Comparison of ENCODE assay signal across 7 mouse cellular contexts in the genomic region with DNA sequence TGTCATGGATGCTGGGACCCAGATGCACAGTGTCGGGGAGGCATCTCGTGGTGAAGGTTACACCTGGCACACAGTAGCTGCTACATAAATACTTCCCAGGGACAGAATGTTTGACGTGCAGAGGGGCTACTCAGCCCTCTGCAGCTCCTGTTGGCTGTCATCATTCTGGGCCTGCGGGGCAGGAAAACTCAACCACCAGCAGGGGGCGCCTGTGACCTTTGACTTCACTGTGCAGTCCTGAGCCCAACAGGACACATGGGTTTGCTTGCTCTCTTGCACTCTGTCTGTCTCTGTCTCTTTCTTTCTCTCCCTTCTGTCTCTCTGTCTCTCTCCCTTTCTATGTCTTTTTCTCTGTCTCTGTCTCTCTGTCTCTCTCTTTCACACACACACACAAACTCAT.
DNase-seq lines count a peak whose midpoint lies in the region; ATAC-seq lines count a peak whose summit lies in the region.

No protein-coding gene starts in this region.

- DNase-seq in cerebellum, postnatal 14 days = peak; percentile 81 to 85
- DNase-seq in gastrocnemius, adult 8-10 months (ENCODE audit: low spot score in 2 of 2) = peak; percentile 49
- peak; percentile 35 to 59 for DNase-seq in left cerebral cortex, postnatal 36 days (ENCODE audit: low spot score in 2 of 2)
- DNase-seq in midbrain, embryonic 11.5 days (ENCODE audit: low spot score, missing footprints) = peak; percentile 98
- DNase-seq in spleen, adult 18-20 months = peak; percentile 35 to 70

- H3K27ac ChIP-seq in intestine, embryonic 16.5 days (ENCODE audit: low read length) = no peak overlapping the region
- no peak overlapping the region for H3K27ac ChIP-seq in midbrain, embryonic 11.5 days (ENCODE audit: low read depth, low read length)

- peak; percentile 72 for ATAC-seq in activated CD4-positive, CD25-positive, alpha-beta regulatory T cell, adult 4 months
- peak; percentile 81 for ATAC-seq in intestine, embryonic 16.5 days
- peak; percentile 65 for ATAC-seq in midbrain, embryonic 11.5 days (ENCODE audit: low FRiP score)

- H3K36me3 ChIP-seq in intestine, embryonic 16.5 days (ENCODE audit: control insufficient read depth, insufficient read depth, low read length) = no peaks in the 10 kb centered on the region
- no peaks in the 10 kb centered on the region for H3K36me3 ChIP-seq in midbrain, embryonic 11.5 days (ENCODE audit: control insufficient read depth, insufficient read depth, low read length)

- intact Hi-C loops in left cerebral cortex, postnatal 36 days (cut with DNase I) = loop anchor here (1.0 to 5.0 kb wide), 2 partner anchors 165 to 256 kb away; no protein-coding TSS in a partner anchor

- H3K4me2 ChIP-seq in intestine, embryonic 16.5 days (ENCODE audit: low read depth, low read length) = no peak overlapping the region
- no peak overlapping the region for H3K4me2 ChIP-seq in midbrain, embryonic 11.5 days

- H3K4me1 ChIP-seq in intestine, embryonic 16.5 days (ENCODE audit: control insufficient read depth, insufficient read depth, low read length) = 0 out of 2 replicates have a peak, but pooled peaks cover 3% of the 10 kb centered on the region
- H3K4me1 ChIP-seq in midbrain, embryonic 11.5 days (ENCODE audit: control insufficient read depth, insufficient read depth, low read length) = no peaks in the 10 kb centered on the region; the same call in 1 of the 2 replicates

- no peaks in the 10 kb centered on the region for H3K9me3 ChIP-seq in intestine, embryonic 16.5 days (ENCODE audit: control insufficient read depth, low read length)
- H3K9me3 ChIP-seq in midbrain, embryonic 11.5 days (ENCODE audit: control insufficient read depth, low read length) = no peaks in the 10 kb centered on the region

- WGBS in intestine, embryonic 16.5 days = 18% methylated on average over 5 of the region's 5 CpGs
- 18% methylated on average over 5 of the region's 5 CpGs for WGBS in midbrain, embryonic 11.5 days

- no peak overlapping the region for H3K4me3 ChIP-seq in intestine, embryonic 16.5 days (ENCODE audit: low read length)
- H3K4me3 ChIP-seq in midbrain, embryonic 11.5 days (ENCODE audit: low read depth, low read length) = no peak overlapping the region

- no peaks in the 10 kb centered on the region for H3K27me3 ChIP-seq in intestine, embryonic 16.5 days (replicated peaks; ENCODE audit: control insufficient read depth, insufficient read depth, low read length)
- H3K27me3 ChIP-seq in midbrain, embryonic 11.5 days (ENCODE audit: control insufficient read depth, insufficient read depth, low read length) = no peaks in the 10 kb centered on the region

- H3K9ac ChIP-seq in intestine, embryonic 16.5 days (ENCODE audit: low read depth, low read length) = no peak overlapping the region
- H3K9ac ChIP-seq in midbrain, embryonic 11.5 days (ENCODE audit: low read length) = no peak overlapping the region

Comparison
In these comparisons a context has a peak if more than half of its experiments do, and no peak if none do; other contexts are left out.
1. DNase-seq: peak in every context shown above with its lines; median percentile 98 in midbrain, embryonic 11.5 days; 83 in cerebellum, postnatal 14 days; 52 in spleen, adult 18-20 months; 49 in gastrocnemius, adult 8-10 months; 47 in left cerebral cortex, postnatal 36 days.